Mouse (Mus musculus) CD8-positive naive resting alpha-beta T cell, adult 2 months (primary cell): ENCODE results near the gene Csl.

Experiments
- DNase-seq, 2 experiments: peaks; one replicate each; pipeline ENCODE4 v3.0.0; 2022; ENCODE audit warnings: low read depth in 2 of 2, low spot score in 2 of 2

The Csl gene

DNA sequence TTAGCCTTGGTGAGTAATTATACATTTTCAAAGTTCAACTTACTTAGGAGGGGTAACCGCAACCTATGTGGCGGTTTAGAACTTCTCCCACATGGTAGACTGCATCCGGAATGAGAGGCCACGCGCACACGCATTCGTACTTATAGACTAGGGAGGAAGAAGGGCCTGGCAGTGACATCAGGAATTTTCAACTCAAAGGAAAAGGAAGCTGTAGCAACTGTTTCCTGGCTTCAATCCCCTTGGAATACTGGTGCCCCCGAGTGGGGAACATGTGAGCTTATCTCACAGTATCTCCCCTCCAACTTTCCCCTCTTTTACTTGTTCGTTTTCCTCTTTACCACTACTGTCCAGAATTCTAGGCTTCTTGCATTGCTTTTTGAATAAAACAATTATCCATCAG, at the start of gene Csl:
Csl (minus strand) TSS at position 101 of the 400 bp plus-strand sequence.
- no peak for DNase-seq

DNA sequence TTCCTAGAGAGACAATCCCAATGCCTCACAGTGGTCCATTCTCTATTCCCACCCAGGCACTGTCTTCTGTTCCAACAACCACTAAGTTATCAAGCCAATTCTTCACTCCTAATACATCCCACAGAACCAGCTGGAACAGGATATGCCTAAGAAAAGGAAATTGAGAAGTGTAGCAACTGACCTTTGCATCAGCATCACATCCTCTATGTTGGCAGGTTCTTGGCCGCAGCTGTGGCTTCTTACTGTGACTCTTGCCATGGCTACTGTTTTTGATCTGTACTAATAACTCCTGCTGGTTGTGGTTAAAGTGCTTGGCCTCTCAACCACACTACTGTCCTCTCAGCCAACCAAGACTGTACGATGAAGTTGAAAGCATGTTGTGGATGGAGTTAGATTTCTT, 30.0 kb upstream of the Csl start:
- no peak for DNase-seq

GRCm38 (mm10) chr10:99774228-99775120, 15.0 kb upstream of the Csl start:
- no peak for DNase-seq

GRCm38 (mm10) chr10:99750146-99750545, 9.3 kb downstream of the Csl start:
- no peak for DNase-seq

DNA sequence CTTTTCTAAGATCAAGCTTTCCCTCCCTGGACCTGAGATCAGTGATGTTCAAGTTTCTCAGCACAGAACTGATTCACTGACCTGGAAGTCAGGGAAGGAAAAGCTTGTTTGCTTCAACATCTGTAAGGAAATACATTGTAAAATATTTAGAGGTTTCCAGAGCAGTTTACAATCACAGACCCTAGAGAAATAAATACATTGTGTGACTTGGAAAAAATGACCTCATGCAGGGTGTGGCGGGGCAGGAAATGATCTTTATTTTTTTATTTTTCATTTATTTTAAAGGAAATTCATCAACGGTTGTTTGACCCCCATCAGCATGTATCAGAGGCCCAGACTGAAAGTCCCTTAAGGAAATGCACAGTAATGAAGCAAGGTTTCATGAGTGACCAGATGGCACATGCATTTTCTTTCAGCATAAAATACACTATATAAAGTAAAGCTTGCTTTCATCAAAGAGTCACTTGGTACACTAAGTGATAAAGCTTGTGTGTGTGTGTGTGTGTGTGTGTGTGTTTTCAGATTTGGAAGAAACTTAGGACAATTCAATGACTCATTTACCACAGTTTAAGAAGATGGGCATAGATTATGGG, 10.7 kb downstream of the Csl start:
- DNase-seq = no peak

DNA sequence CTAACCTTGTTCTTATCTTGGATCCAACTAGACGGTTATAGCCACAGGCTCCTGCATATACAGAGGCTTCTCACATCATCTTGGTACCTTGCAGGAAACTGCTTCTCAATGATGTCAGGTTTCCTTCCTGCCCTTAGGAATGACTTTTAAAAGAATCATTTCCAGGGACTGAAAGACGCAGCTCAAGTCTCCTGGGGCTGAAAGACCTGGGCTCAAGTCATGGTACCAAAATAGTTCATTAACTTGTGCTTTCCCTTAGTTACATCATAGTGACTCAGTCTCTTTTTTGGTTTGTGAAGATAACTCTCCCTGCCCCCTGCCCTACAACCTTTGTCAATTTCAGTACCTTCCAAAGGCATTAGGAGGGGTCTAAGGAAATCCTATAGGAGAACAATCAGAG, 11.4 kb downstream of the Csl start:
- DNase-seq = no peak

DNA sequence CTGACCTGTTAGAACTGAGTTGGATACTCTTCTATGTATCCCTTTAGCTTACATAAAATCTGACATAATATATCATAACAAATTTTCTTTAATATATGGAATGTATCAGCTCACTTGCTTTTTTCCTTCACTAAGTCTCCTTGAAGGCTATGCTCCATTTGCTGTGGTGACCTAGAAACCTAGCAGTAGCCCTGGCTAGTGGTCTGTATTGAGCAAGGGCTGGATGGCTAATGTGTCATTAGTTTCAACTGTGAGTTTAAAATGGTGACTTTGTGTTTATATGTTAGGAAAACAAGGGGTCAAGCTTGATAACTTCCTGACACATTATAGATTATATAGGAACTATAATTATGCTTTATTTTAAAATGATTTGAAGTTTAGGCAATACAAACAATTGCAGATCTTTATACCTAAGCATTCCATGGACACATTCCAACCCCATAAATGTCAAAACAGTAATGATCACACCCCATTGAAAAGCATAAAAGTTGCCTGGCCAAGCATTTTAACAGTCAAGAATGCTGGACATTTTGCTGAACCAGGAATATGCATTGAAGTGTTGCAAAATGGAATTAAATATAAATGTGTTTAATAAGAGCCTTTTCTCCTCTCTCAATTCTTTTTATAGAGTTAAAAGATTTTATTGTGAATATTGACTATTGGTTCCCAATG, 17.7 kb downstream of the Csl start:
- no peak for DNase-seq

DNA sequence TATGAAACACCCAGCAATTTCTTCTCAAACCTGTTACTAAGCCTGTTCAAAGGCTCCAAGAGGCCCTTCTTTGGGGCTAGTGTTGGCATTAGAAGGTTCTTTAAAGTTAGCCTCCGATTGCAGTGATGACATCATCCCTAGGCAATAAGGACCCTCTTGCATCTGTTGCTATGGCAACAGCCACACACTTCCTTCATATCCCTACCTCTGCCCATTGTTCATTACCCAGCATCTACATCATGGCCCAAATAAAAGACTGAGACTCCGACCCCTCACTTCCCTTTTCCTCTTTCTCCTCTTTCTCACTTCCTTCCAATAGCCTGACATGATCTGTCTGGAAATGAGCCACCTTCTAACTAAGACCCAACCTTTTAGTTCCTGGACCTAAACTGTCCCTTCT, 46.3 kb downstream of the Csl start:
- DNase-seq = no peak

DNA sequence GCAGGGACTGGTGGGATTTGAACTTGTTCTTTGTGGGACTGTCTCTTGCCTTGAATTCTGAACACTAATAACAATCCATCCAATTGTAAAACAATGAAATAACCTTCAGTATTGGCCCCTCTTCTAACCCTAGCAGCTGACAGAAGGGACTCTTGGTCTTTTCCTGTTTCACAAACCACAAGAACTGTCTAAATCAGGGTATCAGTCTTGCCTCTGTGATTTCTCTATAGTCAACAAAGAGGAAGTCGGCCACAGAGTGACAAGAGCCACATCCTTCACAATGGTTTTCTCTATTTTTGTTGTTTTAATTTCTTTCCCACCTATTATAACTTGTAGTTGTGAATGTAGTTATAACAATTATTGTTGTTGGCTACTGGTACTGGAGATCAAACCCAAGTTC, 47.9 kb downstream of the Csl start:
- DNase-seq = no peak
